Mouse (Mus musculus) adrenal gland, postnatal 4 days (tissue): ENCODE measurements around the gene Zfp423. TPM values are rescaled to one million over a fixed set of nuclear protein-coding genes. Genes with fewer than 3 reads are reported as not detected.

Experiments
- DNase-seq, 2 experiments: peaks; one replicate each; pipeline ENCODE4 v3.0.0; 2021 to 2022; ENCODE audit warnings: low spot score in 2 of 2, mixed read lengths in 2 of 2
- long read RNA-seq, 2 experiments: library from polyadenylated mRNA; stranded (forward); transcript quantifications; one replicate each; pipeline ENCODE4 v2.0.0; 2021
- total RNA-seq, 2 experiments: library from RNA; stranded (reverse); gene quantifications; 2 replicates each; pipeline ENCODE4 v1.2.3; 2021

Zfp423 gene
- 10 to 100 TPM; 39.4 to 41.8 TPM for total RNA-seq
- long read RNA-seq, experiment 1, partial matches to known transcripts: 14 of 22 reads
- long read RNA-seq, experiment 1, other reads (novel, unspliced or antisense): 8 of 22 reads
- long read RNA-seq, experiment 2, full-length matches to known transcripts: 2 of 34 reads
- long read RNA-seq, experiment 2, partial matches to known transcripts: 19 of 34 reads
- long read RNA-seq, experiment 2, other reads (novel, unspliced or antisense): 13 of 34 reads

DNA sequence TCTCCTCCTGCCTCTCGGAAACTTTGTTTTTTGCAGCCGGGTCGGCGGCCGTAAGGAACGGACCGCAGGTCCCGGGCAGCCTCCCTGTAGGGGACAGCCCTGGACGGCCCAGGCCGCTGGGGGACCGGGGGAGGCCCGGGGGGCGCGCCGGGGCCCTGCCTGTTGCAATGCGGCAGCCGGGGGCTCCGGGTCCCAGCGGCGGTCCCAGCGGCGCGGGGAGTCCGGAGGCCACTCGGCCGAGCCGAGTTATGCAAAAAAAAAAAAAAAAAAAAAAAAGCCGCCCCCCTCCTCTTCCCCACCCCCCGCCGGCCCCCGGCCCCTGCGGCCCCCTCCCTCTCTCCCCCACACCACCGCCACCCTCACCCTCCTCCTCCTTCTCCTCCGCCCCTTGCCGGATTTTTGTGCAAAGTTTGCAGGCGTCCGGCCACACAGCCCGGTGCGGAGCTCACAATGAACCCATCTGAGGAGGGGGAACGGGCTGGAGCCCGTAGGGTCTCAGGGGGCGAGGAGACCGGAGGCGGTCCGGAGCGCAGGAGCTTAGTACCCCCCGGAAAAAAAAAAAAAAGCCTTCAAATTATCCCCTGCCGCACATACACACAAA lies at the start of gene Zfp423:
Gene Zfp423, minus strand, starts transcription at position 276 of the 601 bp plus-strand sequence.
- peak in 1 of 2 experiments; percentile 12 for DNase-seq

DNA sequence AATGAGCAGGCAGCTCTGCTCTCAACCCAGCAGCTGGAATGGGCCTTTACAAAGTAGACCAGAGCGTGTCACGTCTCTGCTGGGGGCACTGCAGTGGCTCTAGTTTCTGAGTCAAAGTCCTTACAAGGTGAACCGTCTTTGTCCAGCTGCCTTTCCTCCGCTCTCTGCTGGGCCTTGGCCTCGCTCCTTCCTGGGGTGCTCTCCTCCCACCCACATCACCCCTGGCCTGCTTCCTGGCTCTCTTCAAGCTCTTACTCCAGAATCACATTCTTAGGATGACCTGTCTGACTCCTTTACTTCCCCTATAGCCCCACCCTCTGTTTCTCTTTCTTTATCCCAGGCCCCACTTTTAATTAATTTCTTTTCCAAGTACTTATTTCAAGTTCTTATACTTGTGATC lies 47.4 kb upstream of the Zfp423 start:
- no peak for DNase-seq

DNA sequence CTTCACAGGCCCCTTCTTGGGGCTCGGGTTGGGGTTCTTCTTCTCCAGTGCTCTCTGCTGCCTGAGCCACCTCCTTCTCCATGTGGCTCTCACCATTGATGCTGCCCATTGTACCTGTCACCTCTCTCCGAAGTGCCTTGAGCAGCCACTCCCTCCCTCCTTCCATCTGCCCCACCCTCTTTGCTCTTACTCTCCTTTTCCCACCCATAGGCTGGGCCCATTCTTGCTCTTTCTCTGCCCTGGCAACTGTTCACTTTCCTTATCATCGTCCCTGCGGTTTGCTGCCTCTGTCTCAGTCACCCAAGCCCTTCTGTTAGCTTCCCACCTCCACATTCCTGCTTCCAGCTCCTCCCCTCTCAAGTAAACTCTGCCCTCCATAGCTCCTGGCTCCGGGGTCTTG lies 25.4 kb upstream of the Zfp423 start:
- DNase-seq: no peak

DNA sequence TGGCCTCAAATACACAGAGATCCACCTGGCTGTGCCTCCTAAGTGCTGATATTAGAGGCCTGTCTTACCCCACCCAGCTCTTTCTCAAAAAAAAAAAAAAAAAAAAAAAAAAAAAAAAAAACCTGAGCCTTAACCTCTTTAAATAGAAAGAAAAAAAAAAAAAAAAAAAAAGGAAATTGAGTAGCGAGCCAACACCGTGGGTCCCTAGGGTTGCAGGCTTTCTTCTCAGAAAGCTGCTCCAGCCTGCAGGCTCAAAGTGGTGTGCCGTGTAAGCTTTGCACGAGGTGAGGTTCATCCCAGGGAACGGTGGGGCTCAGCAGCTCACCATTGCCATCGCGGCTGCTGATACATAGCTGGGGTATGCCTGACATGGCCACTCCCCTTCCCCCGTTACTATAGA lies 24.6 kb upstream of the Zfp423 start:
- no peak for DNase-seq

DNA sequence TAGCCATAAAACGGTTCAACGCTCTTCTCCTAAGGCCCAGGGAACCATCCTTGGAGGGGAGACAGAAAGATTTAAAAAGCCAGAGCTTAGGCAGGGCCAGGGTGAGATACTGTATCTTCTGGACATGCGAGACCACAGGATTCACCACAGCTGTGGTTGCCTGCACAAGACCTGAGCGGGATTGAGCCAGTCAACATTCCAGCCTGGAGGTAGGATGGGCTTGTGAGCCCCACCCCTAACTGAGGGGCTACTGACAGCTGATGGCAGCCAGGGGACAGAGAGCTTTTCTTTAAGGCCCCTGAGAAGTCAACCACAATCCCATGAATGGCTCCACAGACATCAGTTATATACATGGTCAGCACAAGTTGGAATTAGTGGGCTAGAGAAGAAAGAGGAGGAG lies 23.5 kb upstream of the Zfp423 start:
- no peak for DNase-seq

GRCm38 (mm10) chr8:87975466-87975809 lies 16.0 kb upstream of the Zfp423 start:
- DNase-seq: no peak

DNA sequence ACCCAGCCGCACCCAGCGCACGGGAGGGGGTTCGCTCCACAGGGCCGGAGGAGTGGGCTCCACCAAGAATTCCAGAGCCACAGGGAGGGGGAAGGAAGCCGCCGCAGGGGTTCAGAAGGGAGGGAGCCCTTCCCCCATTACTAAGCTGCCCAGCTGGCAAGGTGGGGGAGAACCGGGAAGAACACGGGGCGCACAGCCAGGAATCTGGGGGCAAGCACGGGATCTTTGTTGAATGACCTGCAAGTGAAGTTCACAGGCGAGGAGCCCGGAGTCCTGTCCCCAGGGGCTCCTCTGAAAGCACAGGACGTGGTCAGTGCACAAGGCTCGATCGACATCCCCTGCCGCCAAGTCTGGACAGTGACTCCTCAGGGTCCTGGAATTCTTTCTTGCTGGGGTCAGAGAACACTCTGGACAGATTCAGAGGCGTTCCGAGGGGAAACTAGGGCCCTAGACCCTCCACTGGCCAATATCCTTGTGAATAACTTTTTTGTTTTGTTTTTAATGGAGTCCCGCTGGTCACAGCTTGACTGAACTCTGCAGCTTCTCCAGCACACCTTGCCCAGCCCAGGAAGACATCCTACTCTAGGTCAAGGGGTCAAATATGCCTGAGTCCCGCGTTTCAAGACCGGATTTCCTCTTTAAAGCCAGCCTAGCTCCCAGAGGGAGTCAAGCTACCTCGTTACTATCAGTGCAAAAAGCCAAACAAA lies 15.5 kb upstream of the Zfp423 start:
- no peak for DNase-seq

DNA sequence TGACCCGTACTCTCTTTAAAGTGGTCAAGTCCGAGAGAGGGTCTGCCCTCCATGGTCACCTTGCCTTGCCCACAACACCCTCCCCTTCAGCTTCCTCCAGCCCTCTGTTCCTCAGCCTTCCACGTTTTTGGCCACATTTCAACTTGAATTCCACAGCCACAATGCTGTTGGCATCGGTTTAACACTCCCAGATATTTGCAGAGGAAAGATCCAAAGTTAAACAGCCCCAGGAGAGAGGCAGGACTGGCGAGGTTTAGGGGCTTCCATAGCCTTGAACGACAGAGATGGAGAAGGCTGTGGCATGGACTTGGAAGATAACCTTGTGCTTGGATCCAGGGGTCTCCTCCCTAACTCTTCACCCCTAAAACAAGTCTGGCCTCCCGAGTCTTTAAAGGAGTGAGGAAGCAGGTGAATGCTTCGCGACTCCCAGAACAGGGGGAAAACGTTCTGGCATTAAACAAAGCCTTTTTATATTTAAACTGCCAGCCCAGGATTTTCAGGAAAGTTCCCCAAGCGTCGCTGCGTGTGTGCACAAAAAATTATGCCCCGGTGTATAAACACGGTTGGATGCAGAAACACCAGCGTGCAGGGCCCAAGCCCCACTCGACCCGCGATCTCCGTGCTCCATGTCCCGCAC lies 14.8 kb upstream of the Zfp423 start:
- no peak for DNase-seq

- no peak for DNase-seq
Measured at GRCm38 (mm10) chr8:87967866-87968620, 8.6 kb upstream of the Zfp423 start.

- DNase-seq: no peak
Measured at GRCm38 (mm10) chr8:87967057-87967820, 7.8 kb upstream of the Zfp423 start.

GRCm38 (mm10) chr8:87962514-87963225 lies 3.3 kb upstream of the Zfp423 start:
- no peak for DNase-seq

GRCm38 (mm10) chr8:87961680-87962513 lies 2.5 kb upstream of the Zfp423 start:
- peak in 1 of 2 experiments; percentile 30 for DNase-seq

- peak; percentile 35 to 41 for DNase-seq
Measured at GRCm38 (mm10) chr8:87961108-87961507, 1.7 kb upstream of the Zfp423 start.

GRCm38 (mm10) chr8:87960061-87960749 lies 810 bp upstream of the Zfp423 start:
- peak; percentile 50 to 66 for DNase-seq

- DNase-seq: peak; percentile 42 to 43
Measured at GRCm38 (mm10) chr8:87958451-87959319, 710 bp downstream of the Zfp423 start.

DNA sequence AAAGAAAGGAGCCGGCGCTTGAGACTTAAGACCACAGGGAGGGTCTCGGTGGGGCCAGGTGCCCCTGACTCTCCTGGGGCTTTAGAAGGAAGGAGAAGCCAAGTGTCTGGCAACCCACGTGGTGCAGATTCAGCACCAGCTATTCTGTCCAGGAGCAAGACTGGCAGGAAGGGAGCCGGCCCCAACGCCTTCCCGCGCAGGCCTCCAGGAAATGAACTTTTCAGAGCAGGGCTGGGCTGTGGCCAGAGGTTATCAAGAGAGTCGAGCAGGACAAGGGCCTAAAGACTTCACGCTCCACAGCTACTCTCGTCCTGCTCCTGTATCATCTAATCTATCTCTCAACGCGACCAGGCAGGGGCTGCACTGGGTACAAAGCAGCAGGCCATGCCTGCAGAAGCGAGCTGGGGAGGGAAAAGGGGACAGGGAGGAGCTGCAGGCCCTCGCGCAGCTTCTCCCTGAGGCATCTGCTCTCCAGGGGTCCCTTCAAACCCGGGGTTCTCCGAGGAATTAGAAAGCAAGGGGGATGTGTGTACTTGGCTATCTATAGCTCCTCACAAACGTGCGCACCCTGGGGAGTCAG lies 1.4 kb downstream of the Zfp423 start:
- no peak for DNase-seq

GRCm38 (mm10) chr8:87956001-87956400 lies 3.4 kb downstream of the Zfp423 start:
- DNase-seq: no peak
